Mouse (Mus musculus): Measurements from ENCODE around the gene Slc25a29. TPM values are rescaled to one million over a fixed set of nuclear protein-coding genes. Genes with fewer than 3 reads are reported as not detected.
"Not testable (repeated sequence)": the region's sequence is repeated elsewhere in the genome, so short reads cannot be mapped to it uniquely, and the experiment has no call there.

Gene Slc25a29
- total RNA-seq, 1 experiment: 2.1 TPM

DNA sequence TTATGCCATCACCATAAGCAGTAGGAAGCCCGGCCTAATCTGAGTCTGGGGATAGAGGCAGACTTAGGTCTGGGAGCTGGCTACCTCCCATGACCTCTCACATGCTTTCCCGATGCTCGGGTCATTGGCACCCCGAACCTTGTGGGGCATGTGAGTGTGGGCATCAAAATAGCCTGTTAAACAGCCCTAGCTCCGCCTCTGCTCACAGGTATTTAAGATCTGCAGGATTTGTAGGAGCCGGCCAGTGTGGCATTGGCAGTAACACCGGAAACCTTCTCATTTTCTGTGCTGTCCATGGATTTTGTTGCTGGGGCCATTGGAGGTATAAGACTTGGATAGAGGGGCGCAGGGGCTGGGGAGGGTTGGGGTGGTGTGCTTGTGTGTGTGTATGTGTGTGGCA is 15.2 kb upstream of the Slc25a29 start:
- Histone ChIP-seq H3K4me1 (ENCODE audit: control insufficient read depth in 2 of 2, insufficient read depth in 2 of 2, low read length in 2 of 2, poor library complexity in 1 of 2) (peaks cover 0 to 2% of the 10 kb centered on the region in 2 experiments; a peak in 1 of 4 replicates), H3K9me3 (ENCODE audit: control insufficient read depth, insufficient read depth, low read depth, low read length) (no peaks in the 10 kb centered on the region), H3K27ac (ENCODE audit: insufficient read depth, low read depth, low read length, poor library complexity, severe bottlenecking) (no peak overlapping the region), H3K9ac (ENCODE audit: insufficient read depth, low read depth, low read length, poor library complexity, severe bottlenecking) (no peak overlapping the region), H3K4me3 (ENCODE audit: insufficient read depth in 1 of 2, low read depth in 1 of 2, low read length in 2 of 2, poor library complexity in 1 of 2, severe bottlenecking in 1 of 2) (no peak overlapping the region), H3K36me3 (ENCODE audit: control insufficient read depth, insufficient read depth, low read length, poor library complexity, severe bottlenecking) (no peaks in the 10 kb centered on the region)
- in situ Hi-C loops (cut with MboI; ENCODE audit: low sequenced_read_pairs in 2 of 2, unreplicated experiment in 2 of 2): no loop called here
- DNase-seq (ENCODE audit: low read depth, low spot score): no peak
- no peak for TF ChIP-seq HCFC1 (IDR thresholded peaks at IDR 0.05; ENCODE audit: borderline replicate concordance, insufficient read depth, low read length)
- TF ChIP-seq ZC3H11A (IDR thresholded peaks at IDR 0.05; ENCODE audit: borderline replicate concordance, low read depth, low read length): no peak
- TF ChIP-seq MAFK (IDR thresholded peaks at IDR 0.05; ENCODE audit: insufficient read depth, low read depth, low read length): no peak
- no peak for TF ChIP-seq CHD2 (IDR thresholded peaks at IDR 0.05; ENCODE audit: low read depth, low read length)
- no peak for TF ChIP-seq ZNF384 (IDR thresholded peaks at IDR 0.05; ENCODE audit: low read depth, low read length)

DNA sequence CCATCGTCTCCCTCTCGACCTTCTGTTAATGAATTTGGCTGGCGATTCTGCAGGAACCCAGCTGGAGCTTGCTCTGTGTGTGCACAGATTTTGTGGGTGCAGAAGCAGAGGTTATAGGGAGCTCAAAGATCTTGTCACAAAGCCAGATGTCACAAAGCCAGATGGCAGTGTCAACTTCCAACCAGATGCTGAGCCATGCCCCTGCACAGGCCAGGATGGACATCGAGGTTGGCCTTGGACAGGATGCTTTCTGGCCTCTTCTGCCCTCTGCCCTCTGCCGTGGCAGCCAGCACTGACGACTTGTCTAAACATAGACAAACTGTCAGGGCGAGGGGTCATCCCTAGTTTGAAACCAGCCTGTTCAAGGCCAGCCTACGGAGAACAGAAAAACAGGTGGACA is 14.4 kb upstream of the Slc25a29 start:
- in situ Hi-C loops (cut with MboI; ENCODE audit: low sequenced_read_pairs in 2 of 2, unreplicated experiment in 2 of 2): no loop called here
- no peak overlapping the region for H3K4me3 ChIP-seq (ENCODE audit: insufficient read depth in 1 of 2, low read depth in 1 of 2, low read length in 2 of 2, poor library complexity in 1 of 2, severe bottlenecking in 1 of 2)
- no peak overlapping the region for H3K27ac ChIP-seq (ENCODE audit: insufficient read depth, low read depth, low read length, poor library complexity, severe bottlenecking)
- H3K9ac ChIP-seq (ENCODE audit: insufficient read depth, low read depth, low read length, poor library complexity, severe bottlenecking): no peak overlapping the region
- TF ChIP-seq MAFK (IDR thresholded peaks at IDR 0.05; ENCODE audit: insufficient read depth, low read depth, low read length): no peak
- no peak for TF ChIP-seq HCFC1 (IDR thresholded peaks at IDR 0.05; ENCODE audit: borderline replicate concordance, insufficient read depth, low read length)
- TF ChIP-seq ZC3H11A (IDR thresholded peaks at IDR 0.05; ENCODE audit: borderline replicate concordance, low read depth, low read length): no peak
- TF ChIP-seq ZNF384 (IDR thresholded peaks at IDR 0.05; ENCODE audit: low read depth, low read length): no peak
- TF ChIP-seq CHD2 (IDR thresholded peaks at IDR 0.05; ENCODE audit: low read depth, low read length): no peak
- H3K36me3 ChIP-seq (ENCODE audit: control insufficient read depth, insufficient read depth, low read length, poor library complexity, severe bottlenecking): no peaks in the 10 kb centered on the region
- H3K9me3 ChIP-seq (ENCODE audit: control insufficient read depth, insufficient read depth, low read depth, low read length): no peaks in the 10 kb centered on the region
- no peak for DNase-seq (ENCODE audit: low read depth, low spot score)
- H3K4me1 ChIP-seq (ENCODE audit: control insufficient read depth in 2 of 2, insufficient read depth in 2 of 2, low read length in 2 of 2, poor library complexity in 1 of 2): peaks cover 0 to 2% of the 10 kb centered on the region in 2 experiments; a peak in 1 of 4 replicates

DNA sequence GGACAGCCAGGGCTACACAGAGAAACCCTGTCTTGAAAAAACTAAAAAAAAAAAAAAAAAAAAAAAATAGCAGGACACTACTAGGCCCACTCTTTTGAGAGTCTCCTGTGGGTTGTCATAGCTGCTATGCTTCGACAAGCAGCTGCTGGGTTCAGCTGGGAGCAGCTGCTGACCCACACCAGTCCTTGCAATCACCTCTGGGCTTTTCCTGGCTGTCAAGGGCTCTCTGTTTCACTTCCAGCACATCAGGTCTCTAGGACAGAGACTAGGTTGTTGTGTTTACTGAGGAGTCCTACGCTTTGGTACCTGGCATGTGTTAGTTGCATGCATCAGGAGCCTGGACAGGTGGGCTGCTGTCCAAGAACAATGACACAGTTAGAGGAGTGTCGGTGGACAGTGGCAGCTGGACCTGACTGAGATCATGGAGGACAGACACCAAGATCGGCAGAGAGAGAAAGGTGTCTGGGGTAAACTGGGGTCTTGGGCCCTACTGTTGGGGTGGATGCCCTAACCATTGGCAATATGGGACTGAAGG is 13.9 kb upstream of the Slc25a29 start:
- TF ChIP-seq HCFC1 (IDR thresholded peaks at IDR 0.05; ENCODE audit: borderline replicate concordance, insufficient read depth, low read length) (no peak), ZC3H11A (IDR thresholded peaks at IDR 0.05; ENCODE audit: borderline replicate concordance, low read depth, low read length) (no peak), MAFK (IDR thresholded peaks at IDR 0.05; ENCODE audit: insufficient read depth, low read depth, low read length) (no peak), ZNF384 (IDR thresholded peaks at IDR 0.05; ENCODE audit: low read depth, low read length) (no peak), CHD2 (IDR thresholded peaks at IDR 0.05; ENCODE audit: low read depth, low read length) (no peak)
- in situ Hi-C loops (cut with MboI; ENCODE audit: low sequenced_read_pairs in 2 of 2, unreplicated experiment in 2 of 2): no loop called here
- no peak for DNase-seq (ENCODE audit: low read depth, low spot score)

DNA sequence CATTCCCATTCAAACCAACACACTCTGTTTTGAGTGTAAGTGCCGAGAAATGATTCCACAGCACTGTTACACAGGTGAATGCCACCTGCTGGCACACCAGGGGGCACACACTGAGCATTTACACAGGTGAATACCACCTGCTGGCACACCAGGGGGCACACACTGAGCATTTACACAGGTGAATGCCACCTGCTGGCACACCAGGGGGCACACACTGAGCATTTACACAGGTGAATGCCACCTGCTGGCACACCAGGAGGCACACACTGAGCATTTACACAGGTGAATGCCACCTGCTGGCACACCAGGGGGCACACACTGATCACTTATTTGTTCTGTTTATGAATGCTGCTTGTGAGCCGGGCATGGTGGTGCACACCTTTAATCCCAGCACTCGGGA is 12.3 kb upstream of the Slc25a29 start:
- DNase-seq (ENCODE audit: low read depth, low spot score); H3K9me3 ChIP-seq (ENCODE audit: control insufficient read depth, insufficient read depth, low read depth, low read length); H3K9ac ChIP-seq (ENCODE audit: insufficient read depth, low read depth, low read length, poor library complexity, severe bottlenecking); H3K36me3 ChIP-seq (ENCODE audit: control insufficient read depth, insufficient read depth, low read length, poor library complexity, severe bottlenecking); H3K4me3 ChIP-seq (ENCODE audit: insufficient read depth in 1 of 2, low read depth in 1 of 2, low read length in 2 of 2, poor library complexity in 1 of 2, severe bottlenecking in 1 of 2); H3K4me1 ChIP-seq (ENCODE audit: control insufficient read depth in 2 of 2, insufficient read depth in 2 of 2, low read length in 2 of 2, poor library complexity in 1 of 2); H3K27ac ChIP-seq (ENCODE audit: insufficient read depth, low read depth, low read length, poor library complexity, severe bottlenecking); in situ Hi-C loops (cut with MboI; ENCODE audit: low sequenced_read_pairs in 2 of 2, unreplicated experiment in 2 of 2): not testable (repeated sequence)

More for the DNA sequence above, 13.9 kb upstream of the Slc25a29 start:
- peaks cover 0 to 2% of the 10 kb centered on the region in 2 experiments; a peak in 1 of 4 replicates for H3K4me1 ChIP-seq (ENCODE audit: control insufficient read depth in 2 of 2, insufficient read depth in 2 of 2, low read length in 2 of 2, poor library complexity in 1 of 2)
- H3K36me3 ChIP-seq (ENCODE audit: control insufficient read depth, insufficient read depth, low read length, poor library complexity, severe bottlenecking): no peaks in the 10 kb centered on the region
- no peak overlapping the region for H3K27ac ChIP-seq (ENCODE audit: insufficient read depth, low read depth, low read length, poor library complexity, severe bottlenecking)
- no peaks in the 10 kb centered on the region for H3K9me3 ChIP-seq (ENCODE audit: control insufficient read depth, insufficient read depth, low read depth, low read length)
- H3K4me3 ChIP-seq (ENCODE audit: insufficient read depth in 1 of 2, low read depth in 1 of 2, low read length in 2 of 2, poor library complexity in 1 of 2, severe bottlenecking in 1 of 2): no peak overlapping the region
- no peak overlapping the region for H3K9ac ChIP-seq (ENCODE audit: insufficient read depth, low read depth, low read length, poor library complexity, severe bottlenecking)

DNA sequence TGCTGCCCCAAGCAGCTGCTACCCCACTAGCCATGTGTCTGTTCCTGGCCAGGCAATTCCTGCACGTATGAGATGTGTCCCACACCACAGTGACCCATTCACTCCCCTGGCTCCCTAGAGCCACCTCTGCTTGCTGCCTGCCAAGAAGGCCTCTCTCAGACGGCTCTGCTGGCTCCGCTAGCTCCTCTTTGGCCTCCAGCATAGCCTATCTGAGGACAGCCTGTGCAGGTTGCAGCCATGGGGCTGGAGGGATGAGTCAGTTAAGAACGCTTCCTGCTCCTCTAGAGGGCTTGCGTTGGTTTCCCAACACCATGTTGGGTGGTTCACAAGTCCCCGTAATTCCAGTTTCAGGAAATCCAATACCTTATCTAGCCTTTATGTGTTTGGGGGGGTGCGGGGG is 7.0 kb upstream of the Slc25a29 start:
- peaks cover 2% of the 10 kb centered on the region; the same call in 1 of the 2 replicates for H3K36me3 ChIP-seq (ENCODE audit: control insufficient read depth, insufficient read depth, low read length, poor library complexity, severe bottlenecking)
- no peak for TF ChIP-seq ZC3H11A (IDR thresholded peaks at IDR 0.05; ENCODE audit: borderline replicate concordance, low read depth, low read length)
- TF ChIP-seq ZNF384 (IDR thresholded peaks at IDR 0.05; ENCODE audit: low read depth, low read length): no peak
- no peak for TF ChIP-seq HCFC1 (IDR thresholded peaks at IDR 0.05; ENCODE audit: borderline replicate concordance, insufficient read depth, low read length)
- no peak for TF ChIP-seq MAFK (IDR thresholded peaks at IDR 0.05; ENCODE audit: insufficient read depth, low read depth, low read length)
- TF ChIP-seq CHD2 (IDR thresholded peaks at IDR 0.05; ENCODE audit: low read depth, low read length): no peak
- no peaks in the 10 kb centered on the region for H3K4me1 ChIP-seq (ENCODE audit: control insufficient read depth in 2 of 2, insufficient read depth in 2 of 2, low read length in 2 of 2, poor library complexity in 1 of 2)
- in situ Hi-C loops (cut with MboI; ENCODE audit: low sequenced_read_pairs in 2 of 2, unreplicated experiment in 2 of 2): no loop called here
- H3K27ac ChIP-seq (ENCODE audit: insufficient read depth, low read depth, low read length, poor library complexity, severe bottlenecking): no peak overlapping the region
- no peaks in the 10 kb centered on the region for H3K9me3 ChIP-seq (ENCODE audit: control insufficient read depth, insufficient read depth, low read depth, low read length)
- no peak for DNase-seq (ENCODE audit: low read depth, low spot score)
- no peak overlapping the region for H3K4me3 ChIP-seq (ENCODE audit: insufficient read depth in 1 of 2, low read depth in 1 of 2, low read length in 2 of 2, poor library complexity in 1 of 2, severe bottlenecking in 1 of 2)
- no peak overlapping the region for H3K9ac ChIP-seq (ENCODE audit: insufficient read depth, low read depth, low read length, poor library complexity, severe bottlenecking)

Data from ES-E14 (cell line).